Mouse (Mus musculus): Measurements from ENCODE around the gene Otop2. TPM values are rescaled to one million over a fixed set of nuclear protein-coding genes. Genes with fewer than 3 reads are reported as not detected.

Otop2 gene
- polyA plus RNA-seq, 1 experiment from 2014 or later = not detected

DNA sequence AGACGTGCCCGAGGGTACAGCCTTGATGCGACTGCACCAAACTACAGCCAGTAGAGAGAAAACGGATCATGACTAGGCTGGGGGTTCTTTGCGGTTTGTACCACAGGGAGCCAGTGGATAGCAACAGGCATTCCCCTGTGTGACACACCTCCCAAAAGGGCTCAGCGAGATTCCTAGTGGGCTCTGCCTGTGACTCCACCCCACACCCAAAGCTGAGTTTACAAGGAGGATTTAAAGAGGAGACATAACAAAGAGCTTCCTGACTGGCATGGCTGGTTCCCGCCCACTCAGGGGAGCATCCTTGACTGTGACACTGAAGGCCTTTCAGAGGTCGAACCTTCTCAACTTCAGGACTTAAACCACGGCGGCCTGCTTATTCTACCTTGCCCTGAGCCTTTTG lies 15.5 kb upstream of the Otop2 start:
- no peak for DNase-seq (ENCODE audit: low spot score)
- no peak overlapping the region for H3K27ac ChIP-seq (replicated peaks)
- H3K27me3 ChIP-seq (replicated peaks; ENCODE audit: low read depth, poor library complexity, severe bottlenecking) = peaks cover 16% of the 10 kb centered on the region
- no peaks in the 10 kb centered on the region for H3K36me3 ChIP-seq (replicated peaks)
- H3K4me3 ChIP-seq = no peak overlapping the region
- WGBS = 74% methylated on average over 10 of the region's 10 CpGs
- no peaks in the 10 kb centered on the region for H3K9me3 ChIP-seq
- H3K4me1 ChIP-seq = peaks cover 17% of the 10 kb centered on the region

DNA sequence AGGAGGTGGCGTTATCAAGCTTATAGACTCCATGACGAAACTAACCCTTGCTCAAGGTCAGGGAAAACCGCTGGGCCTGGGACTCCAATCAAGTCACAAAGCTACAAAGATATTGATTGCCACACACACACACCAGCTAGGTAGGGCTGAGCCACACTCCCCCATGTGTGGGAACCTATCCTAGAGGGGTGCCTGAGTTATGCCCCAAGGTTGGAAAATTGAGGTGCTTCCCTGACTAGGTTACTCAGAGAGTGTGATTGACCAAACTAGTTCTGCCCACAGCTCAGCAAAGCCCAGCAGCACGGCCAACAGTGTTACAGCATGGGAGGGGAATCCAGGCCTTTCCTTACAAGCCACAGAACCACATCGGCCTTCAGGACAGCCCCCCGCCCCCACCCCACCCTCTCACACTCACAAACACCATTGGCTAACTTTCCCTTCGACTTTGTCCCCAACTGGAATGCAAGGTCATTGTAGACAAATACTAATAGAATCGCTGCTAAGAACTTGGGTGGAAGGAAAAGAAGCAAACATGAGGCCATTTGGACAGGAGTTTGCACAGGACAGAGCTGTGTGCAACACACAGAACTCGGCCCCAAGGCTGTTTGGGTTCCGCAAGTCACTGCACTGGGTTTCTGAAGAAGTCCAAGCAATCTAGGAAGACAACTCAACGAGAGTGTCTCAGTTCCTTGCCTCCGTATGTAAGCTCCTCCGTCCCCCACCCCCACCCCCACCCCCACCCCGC lies 14.2 kb upstream of the Otop2 start:
- 61% methylated on average over 14 of the region's 14 CpGs for WGBS
- H3K36me3 ChIP-seq (replicated peaks) = no peaks in the 10 kb centered on the region

DNA sequence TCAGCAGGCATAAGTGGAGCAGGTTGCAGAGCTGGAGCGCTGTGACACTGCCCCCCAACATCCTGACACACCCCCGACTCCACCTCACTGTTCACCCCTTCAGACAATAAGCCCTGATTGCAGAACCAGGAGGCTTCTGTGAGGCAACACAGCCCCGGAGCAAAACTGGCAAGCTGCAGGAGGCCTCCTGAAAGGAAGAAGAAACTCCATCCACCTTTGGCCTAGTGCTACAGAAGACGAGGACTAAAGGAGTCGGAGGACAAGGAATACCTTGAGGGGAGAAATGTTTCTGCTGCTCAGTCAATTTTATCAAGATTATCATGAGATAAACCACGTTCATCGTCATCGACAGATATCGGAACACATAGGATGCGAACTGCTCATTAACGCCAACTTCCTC lies 11.0 kb upstream of the Otop2 start:
- no peak overlapping the region for H3K27ac ChIP-seq (replicated peaks)
- H3K9me3 ChIP-seq = 0 out of 2 replicates have a peak, but pooled peaks cover 3% of the 10 kb centered on the region
- H3K4me3 ChIP-seq = no peak overlapping the region
- no peak for DNase-seq (ENCODE audit: low spot score)
- peaks cover 29% of the 10 kb centered on the region for H3K4me1 ChIP-seq
- H3K36me3 ChIP-seq (replicated peaks) = no peaks in the 10 kb centered on the region
- 90% methylated on average over 11 of the region's 11 CpGs for WGBS
- H3K27me3 ChIP-seq (replicated peaks; ENCODE audit: low read depth, poor library complexity, severe bottlenecking) = peaks cover 49% of the 10 kb centered on the region

More for the DNA sequence above, 14.2 kb upstream of the Otop2 start:
- DNase-seq (ENCODE audit: low spot score) = no peak
- Histone ChIP-seq H3K27ac (replicated peaks) (no peak overlapping the region), H3K4me3 (no peak overlapping the region), H3K4me1 (peaks cover 30% of the 10 kb centered on the region), H3K27me3 (replicated peaks; ENCODE audit: low read depth, poor library complexity, severe bottlenecking) (peaks cover 29% of the 10 kb centered on the region), H3K9me3 (no peaks in the 10 kb centered on the region)

DNA sequence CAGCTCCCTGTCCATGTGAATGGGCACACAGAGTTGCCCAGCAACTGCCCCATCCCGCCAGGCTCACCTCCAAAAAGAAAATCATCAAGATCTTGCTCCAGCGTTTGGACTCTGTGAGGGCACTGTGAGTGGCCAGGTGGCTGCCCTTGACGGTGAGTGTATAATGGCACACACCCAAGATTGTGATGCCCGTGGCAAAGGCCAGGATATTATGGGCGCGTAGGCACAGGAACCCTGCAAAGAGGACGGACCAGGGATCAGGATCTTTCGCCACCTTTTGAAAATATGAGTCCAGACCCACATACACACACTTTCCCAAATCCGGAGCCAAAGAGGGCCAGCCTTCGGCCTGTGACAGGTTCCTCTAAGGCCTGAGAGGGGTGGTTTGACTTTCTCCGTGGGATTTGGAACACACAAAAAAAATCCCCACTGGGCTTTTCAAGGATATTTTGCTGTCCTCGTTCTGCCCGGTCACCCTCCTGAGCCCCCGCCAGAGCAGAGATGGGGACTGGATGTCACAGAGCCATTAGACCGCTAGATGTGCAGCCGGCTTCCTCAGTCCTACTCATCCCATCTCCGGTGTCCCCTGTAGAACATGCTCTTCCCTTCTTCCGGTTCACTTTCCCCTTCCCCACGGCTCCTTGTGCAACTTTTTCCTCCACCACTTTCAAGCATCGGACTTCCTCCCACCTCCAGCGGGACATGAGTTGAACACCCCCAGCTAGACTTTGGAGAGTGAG lies 10.3 kb upstream of the Otop2 start:
- Histone ChIP-seq H3K4me3 (peak overlapping the region; percentile 64), H3K36me3 (replicated peaks) (no peaks in the 10 kb centered on the region), H3K27ac (replicated peaks) (0 out of 2 replicates have a peak overlapping the region, but pooled peaks have one; percentile 70), H3K27me3 (replicated peaks; ENCODE audit: low read depth, poor library complexity, severe bottlenecking) (peaks cover 49% of the 10 kb centered on the region), H3K4me1 (peaks cover 29% of the 10 kb centered on the region), H3K9me3 (0 out of 2 replicates have a peak, but pooled peaks cover 3% of the 10 kb centered on the region)
- 59% methylated on average over 21 of the region's 21 CpGs for WGBS
- DNase-seq (ENCODE audit: low spot score) = no peak

DNA sequence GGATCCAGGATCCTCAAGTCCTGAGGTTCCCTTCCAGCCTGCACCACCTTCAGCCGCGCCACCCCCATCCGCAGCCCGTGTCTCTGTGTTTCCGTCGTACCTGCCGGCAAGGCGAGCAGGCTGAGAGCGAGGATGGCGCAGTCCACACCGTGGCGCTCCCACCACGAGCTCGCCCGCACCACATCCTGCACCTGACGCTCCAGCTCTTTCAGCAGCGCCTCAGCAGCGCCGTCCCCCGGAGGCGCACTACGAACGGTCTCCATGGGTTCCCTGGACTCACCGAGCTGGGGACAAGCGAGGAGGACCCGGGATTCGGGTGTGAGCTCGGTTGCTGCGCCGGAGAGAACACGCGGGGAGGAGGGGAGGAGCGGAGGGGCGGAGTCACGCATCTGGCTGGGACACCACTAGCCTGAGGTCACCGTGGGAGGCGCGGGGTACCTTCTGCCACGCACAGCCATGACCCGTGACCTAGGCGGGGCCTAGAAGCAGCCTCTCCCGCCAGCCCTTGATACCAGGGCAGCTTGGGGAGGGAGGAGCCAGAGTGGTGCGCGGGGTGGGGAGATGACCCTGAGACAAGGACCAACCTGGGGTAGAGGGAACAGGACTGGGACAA lies 9.6 kb upstream of the Otop2 start, which contains the start of gene Fads6:
Gene Fads6, minus strand, starts transcription at position 450 of the 613 bp plus-strand sequence.
- peak within 1 kb of the TSS; percentile 64 for H3K4me3 ChIP-seq
- H3K27me3 ChIP-seq (replicated peaks; ENCODE audit: low read depth, poor library complexity, severe bottlenecking) = peaks cover 49% of the 10 kb centered on the region
- 0 out of 2 replicates have a peak, but pooled peaks cover 3% of the 10 kb centered on the region for H3K9me3 ChIP-seq
- WGBS = under 1% methylated on average over 44 of the region's 44 CpGs
- peak within 1 kb of the TSS; percentile 70 for H3K27ac ChIP-seq (replicated peaks)
- peaks cover 25% of the 10 kb centered on the region for H3K4me1 ChIP-seq
- H3K36me3 ChIP-seq (replicated peaks) = no peaks in the 10 kb centered on the region
- DNase-seq (ENCODE audit: low spot score) = peak; percentile 65

DNA sequence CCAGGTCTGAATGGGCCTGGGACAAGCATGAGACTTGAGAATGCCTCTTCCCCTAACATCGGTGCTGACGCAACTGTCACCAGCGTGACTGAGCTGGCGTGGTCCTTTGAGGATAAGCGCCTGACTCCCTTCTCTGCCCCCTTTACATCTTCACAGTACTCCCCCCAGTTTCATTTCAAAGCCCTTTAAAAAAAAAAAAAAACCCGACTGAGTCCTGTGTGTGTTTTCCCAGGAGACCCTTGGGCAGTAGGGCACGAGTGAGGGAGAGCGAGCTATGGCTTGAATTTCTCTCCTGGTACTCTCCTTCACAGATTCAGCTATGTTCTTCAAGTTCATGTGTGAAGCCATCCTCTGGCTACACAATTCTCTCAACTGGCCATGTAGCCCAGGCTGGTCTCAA lies 8.8 kb upstream of the Otop2 start:
- peaks cover 16% of the 10 kb centered on the region for H3K4me1 ChIP-seq

DNA sequence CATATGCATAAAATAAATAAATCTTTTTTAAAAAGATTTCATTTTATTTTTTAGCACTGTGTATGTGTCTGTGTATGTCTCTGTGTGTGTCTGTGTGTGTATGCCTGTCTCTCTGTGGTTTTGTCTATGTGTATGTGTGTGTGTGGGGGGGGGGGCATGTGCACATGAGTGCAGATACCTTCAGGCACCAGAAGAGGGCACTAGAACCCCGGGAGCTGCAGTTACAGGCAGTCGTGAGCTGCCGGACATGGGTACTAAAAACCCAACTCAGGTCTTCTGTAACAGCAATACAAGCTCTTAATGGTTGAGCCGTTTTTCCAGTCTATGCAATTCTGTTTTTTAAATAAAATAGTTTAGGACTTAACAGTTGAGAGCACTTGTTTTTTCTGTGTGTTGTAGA lies 6.2 kb upstream of the Otop2 start:
- Histone ChIP-seq H3K27me3 (replicated peaks; ENCODE audit: low read depth, poor library complexity, severe bottlenecking) (peaks cover 53% of the 10 kb centered on the region), H3K36me3 (replicated peaks) (no peaks in the 10 kb centered on the region), H3K27ac (replicated peaks) (no peak overlapping the region), H3K9me3 (0 out of 2 replicates have a peak, but pooled peaks cover 3% of the 10 kb centered on the region), H3K4me3 (no peak overlapping the region), H3K4me1 (peaks cover 15% of the 10 kb centered on the region)
- no peak for DNase-seq (ENCODE audit: low spot score)
- WGBS = 79% methylated on average over 4 of the region's 4 CpGs

More for the DNA sequence above, 8.8 kb upstream of the Otop2 start:
- Histone ChIP-seq H3K4me3 (peak overlapping the region; percentile 64; the same call in 1 of the 2 replicates), H3K27me3 (replicated peaks; ENCODE audit: low read depth, poor library complexity, severe bottlenecking) (peaks cover 49% of the 10 kb centered on the region), H3K9me3 (0 out of 2 replicates have a peak, but pooled peaks cover 3% of the 10 kb centered on the region), H3K27ac (replicated peaks) (no peak overlapping the region), H3K36me3 (replicated peaks) (no peaks in the 10 kb centered on the region)
- DNase-seq (ENCODE audit: low spot score) = no peak
- whole genome bisulfite sequencing = 59% methylated on average over 8 of the region's 8 CpGs

DNA sequence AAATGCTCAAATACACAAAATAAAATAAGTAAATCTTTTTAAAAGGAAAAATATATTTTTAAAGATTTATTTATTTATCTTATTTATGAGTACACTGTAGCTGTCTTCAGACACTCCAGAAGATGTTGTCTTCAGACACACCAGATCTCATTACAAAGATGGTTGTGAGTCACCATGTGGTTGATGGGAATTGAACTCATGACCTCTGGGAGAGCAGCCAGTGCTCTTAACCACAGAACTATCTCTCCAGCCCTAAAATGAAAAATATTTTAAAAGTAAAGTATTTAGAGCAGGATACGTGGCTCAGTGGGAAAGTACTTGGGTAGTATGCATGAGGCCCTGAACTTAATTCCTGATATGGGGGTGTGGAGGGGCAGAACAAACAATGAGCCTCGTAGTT lies 5.6 kb upstream of the Otop2 start:
- Histone ChIP-seq H3K27me3 (replicated peaks; ENCODE audit: low read depth, poor library complexity, severe bottlenecking) (peaks cover 53% of the 10 kb centered on the region), H3K4me3 (no peak overlapping the region), H3K36me3 (replicated peaks) (no peaks in the 10 kb centered on the region), H3K27ac (replicated peaks) (no peak overlapping the region), H3K9me3 (0 out of 2 replicates have a peak, but pooled peaks cover 3% of the 10 kb centered on the region), H3K4me1 (peaks cover 17% of the 10 kb centered on the region)
- WGBS = 90% methylated on average over 2 of the region's 2 CpGs
- DNase-seq (ENCODE audit: low spot score) = no peak

DNA sequence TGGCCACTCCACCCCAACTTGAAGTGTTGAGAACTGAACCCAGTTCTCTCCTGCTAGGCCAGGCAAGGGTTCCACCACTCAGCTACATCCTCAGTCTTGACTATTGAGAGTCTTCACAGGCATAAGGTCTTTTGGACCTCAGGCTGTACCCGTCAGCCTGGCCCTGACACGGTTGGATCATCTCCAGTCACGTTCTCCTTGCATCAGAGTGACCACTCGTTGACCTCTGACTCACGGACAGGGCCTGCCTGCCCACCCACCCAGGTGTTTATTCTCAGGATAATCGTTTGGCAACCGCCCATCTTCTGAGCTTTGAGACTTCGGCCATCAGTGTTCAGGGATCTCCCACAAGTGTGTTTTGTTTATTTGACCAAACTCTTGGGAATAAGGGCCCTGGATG lies 3.8 kb upstream of the Otop2 start:
- no peak overlapping the region for H3K4me3 ChIP-seq
- H3K27me3 ChIP-seq (replicated peaks; ENCODE audit: low read depth, poor library complexity, severe bottlenecking) = peaks cover 53% of the 10 kb centered on the region
- H3K9me3 ChIP-seq = 0 out of 2 replicates have a peak, but pooled peaks cover 3% of the 10 kb centered on the region
- no peaks in the 10 kb centered on the region for H3K36me3 ChIP-seq (replicated peaks)
- WGBS = 73% methylated on average over 8 of the region's 8 CpGs
- no peak for DNase-seq (ENCODE audit: low spot score)
- peaks cover 11% of the 10 kb centered on the region for H3K4me1 ChIP-seq
- no peak overlapping the region for H3K27ac ChIP-seq (replicated peaks)

DNA sequence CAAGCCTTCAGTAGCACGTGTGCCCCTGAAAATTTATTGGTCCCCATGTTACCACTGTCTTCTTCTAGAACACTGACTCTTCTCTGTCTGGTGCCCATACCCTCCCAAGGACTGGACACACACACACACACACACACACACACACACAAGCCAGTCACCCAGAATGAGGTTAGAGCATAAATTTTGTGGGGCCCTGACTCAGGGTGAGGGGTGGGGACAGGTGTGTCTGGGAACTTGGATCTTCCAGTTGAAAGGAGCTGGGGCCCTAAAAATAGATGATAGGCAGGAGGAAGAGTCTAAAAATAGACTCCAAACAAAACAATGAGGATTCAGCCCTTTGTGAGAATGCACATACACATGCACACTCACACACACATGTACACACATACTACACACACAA lies 1.8 kb downstream of the Otop2 start:
- Histone ChIP-seq H3K36me3 (replicated peaks) (no peaks in the 10 kb centered on the region), H3K9me3 (no peaks in the 10 kb centered on the region), H3K27ac (replicated peaks) (no peak overlapping the region), H3K4me1 (peaks cover 11% of the 10 kb centered on the region), H3K27me3 (replicated peaks; ENCODE audit: low read depth, poor library complexity, severe bottlenecking) (peaks cover 76% of the 10 kb centered on the region), H3K4me3 (no peak overlapping the region)
- WGBS = 72% methylated on average over 1 of the region's 1 CpGs
- DNase-seq (ENCODE audit: low spot score) = no peak

DNA sequence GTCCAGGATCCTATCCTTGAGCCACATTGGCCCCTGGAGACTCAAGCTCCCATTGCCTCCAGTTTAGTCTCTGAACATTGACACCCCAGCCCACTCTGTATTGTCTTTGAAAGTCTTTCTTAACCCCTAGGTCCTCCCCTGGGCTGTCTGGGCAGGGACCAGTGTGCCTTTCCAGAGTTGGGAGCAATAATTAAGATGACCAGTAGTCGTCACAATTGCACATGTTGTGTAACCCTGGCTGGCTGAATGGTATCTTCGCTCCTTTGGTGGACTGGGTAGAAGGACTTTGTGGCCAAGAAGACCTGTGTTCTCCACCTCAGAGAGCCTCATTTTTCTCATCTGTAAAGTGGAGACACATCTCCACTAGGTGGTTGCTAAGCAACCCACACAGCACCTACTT lies 7.3 kb downstream of the Otop2 start:
- 39% methylated on average over 2 of the region's 2 CpGs for WGBS
- DNase-seq (ENCODE audit: low spot score) = no peak
- no peaks in the 10 kb centered on the region for H3K36me3 ChIP-seq (replicated peaks)
- H3K4me1 ChIP-seq = peaks cover 12% of the 10 kb centered on the region
- no peak overlapping the region for H3K4me3 ChIP-seq
- H3K27me3 ChIP-seq (replicated peaks; ENCODE audit: low read depth, poor library complexity, severe bottlenecking) = peaks cover 87% of the 10 kb centered on the region
- no peak overlapping the region for H3K27ac ChIP-seq (replicated peaks)
- no peaks in the 10 kb centered on the region for H3K9me3 ChIP-seq

DNA sequence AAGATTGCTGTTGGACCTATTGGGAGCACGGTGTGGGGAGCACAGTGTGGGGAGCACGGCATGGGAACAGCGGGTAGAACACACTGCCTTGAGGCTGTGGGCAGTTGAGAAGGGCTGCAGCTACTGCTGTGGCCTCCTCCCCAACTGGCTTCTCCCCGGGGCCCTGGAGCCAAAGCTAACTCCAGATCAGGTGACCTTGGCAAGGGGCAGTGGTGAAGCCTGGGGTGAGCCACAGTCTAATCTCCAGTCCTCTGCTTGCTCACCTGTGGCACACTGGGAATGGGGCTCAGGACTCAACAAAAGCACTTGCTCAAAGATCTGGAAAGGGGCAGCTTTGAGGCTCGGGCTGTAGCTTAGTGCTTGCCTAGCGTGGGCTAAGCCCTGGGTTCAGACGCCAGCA lies 10.2 kb downstream of the Otop2 start:
- Histone ChIP-seq H3K27me3 (replicated peaks; ENCODE audit: low read depth, poor library complexity, severe bottlenecking) (peaks cover 100% of the 10 kb centered on the region), H3K27ac (replicated peaks) (no peak overlapping the region), H3K4me3 (no peak overlapping the region), H3K9me3 (no peaks in the 10 kb centered on the region), H3K36me3 (replicated peaks) (no peaks in the 10 kb centered on the region), H3K4me1 (peaks cover 35% of the 10 kb centered on the region)
- 58% methylated on average over 7 of the region's 7 CpGs for WGBS
- no peak for DNase-seq (ENCODE audit: low spot score)
